Mouse (Mus musculus) liver, embryonic 15.5 days (tissue): ENCODE data around the gene Cyb5d1. TPM values are rescaled to one million over a fixed set of nuclear protein-coding genes. Genes with fewer than 3 reads are reported as not detected.

Source experiments
- polyA plus RNA-seq: library from polyadenylated mRNA; unstranded; fragments of >200 nt; fragmentation: Nextera tagmentation; extraction: Ambion mirVana; gene quantifications from 2 replicates; pipeline ENCODE4 v1.2.1, GENCODE M21; 2015

The Cyb5d1 gene
- polyA plus RNA-seq, 1 experiment from 2014 or later = 9.6 TPM

Other genes with a start within 250 kb of the Cyb5d1 start
- gene Alox12b, start 238.6 kb downstream of the Cyb5d1 start, polyA plus RNA-seq = not detected in 2 replicates
- 0.05 and 0.06 TPM in 2 replicates for gene Alox8, start 197.8 kb downstream of the Cyb5d1 start, polyA plus RNA-seq
- not detected in 2 replicates for gene Gucy2e, start 158.6 kb downstream of the Cyb5d1 start, polyA plus RNA-seq
- 7.0 and 8.3 TPM in 2 replicates for gene Cntrob, start 71.9 kb downstream of the Cyb5d1 start, polyA plus RNA-seq
- gene Trappc1, start 71.7 kb downstream of the Cyb5d1 start, polyA plus RNA-seq = 74.8 and 77.7 TPM in 2 replicates
- 0.13 and 0.26 TPM in 2 replicates for gene Kcnab3, start 69.4 kb downstream of the Cyb5d1 start, polyA plus RNA-seq
- gene Rnf227, start 55.2 kb downstream of the Cyb5d1 start, polyA plus RNA-seq = 0.97 and 1.3 TPM in 2 replicates
- 3.4 and 5.8 TPM in 2 replicates for gene Chd3, start 26.2 kb downstream of the Cyb5d1 start, polyA plus RNA-seq
- gene Naa38, start 144 bp downstream of the Cyb5d1 start, polyA plus RNA-seq = 77.2 and 88.0 TPM in 2 replicates
- 6.6 and 7.1 TPM in 2 replicates for gene Tmem88, start 2.6 kb upstream of the Cyb5d1 start, polyA plus RNA-seq
- gene Kdm6b, start 18.0 kb upstream of the Cyb5d1 start, polyA plus RNA-seq = 4.0 TPM in 2 replicates
- 0.07 and 0.20 TPM in 2 replicates for gene Dnah2, start 153.5 kb upstream of the Cyb5d1 start, polyA plus RNA-seq
- 0.50 and 0.58 TPM in 2 replicates for gene Efnb3, start 164.6 kb upstream of the Cyb5d1 start, polyA plus RNA-seq
- 15.9 and 16.9 TPM in 2 replicates for gene Wrap53, start 184.6 kb upstream of the Cyb5d1 start, polyA plus RNA-seq
- 62.4 and 63.8 TPM in 2 replicates for gene Trp53, start 184.7 kb upstream of the Cyb5d1 start, polyA plus RNA-seq
- gene Atp1b2, start 210.3 kb upstream of the Cyb5d1 start, polyA plus RNA-seq = 14.1 and 14.7 TPM in 2 replicates
- 26.6 and 27.2 TPM in 2 replicates for gene Shbg, start 222.3 kb upstream of the Cyb5d1 start, polyA plus RNA-seq
- 10.2 and 11.1 TPM in 2 replicates for gene Sat2, start 226.4 kb upstream of the Cyb5d1 start, polyA plus RNA-seq
- gene Fxr2, start 237.4 kb upstream of the Cyb5d1 start, polyA plus RNA-seq = 7.3 and 9.7 TPM in 2 replicates